In the genomic region with DNA sequence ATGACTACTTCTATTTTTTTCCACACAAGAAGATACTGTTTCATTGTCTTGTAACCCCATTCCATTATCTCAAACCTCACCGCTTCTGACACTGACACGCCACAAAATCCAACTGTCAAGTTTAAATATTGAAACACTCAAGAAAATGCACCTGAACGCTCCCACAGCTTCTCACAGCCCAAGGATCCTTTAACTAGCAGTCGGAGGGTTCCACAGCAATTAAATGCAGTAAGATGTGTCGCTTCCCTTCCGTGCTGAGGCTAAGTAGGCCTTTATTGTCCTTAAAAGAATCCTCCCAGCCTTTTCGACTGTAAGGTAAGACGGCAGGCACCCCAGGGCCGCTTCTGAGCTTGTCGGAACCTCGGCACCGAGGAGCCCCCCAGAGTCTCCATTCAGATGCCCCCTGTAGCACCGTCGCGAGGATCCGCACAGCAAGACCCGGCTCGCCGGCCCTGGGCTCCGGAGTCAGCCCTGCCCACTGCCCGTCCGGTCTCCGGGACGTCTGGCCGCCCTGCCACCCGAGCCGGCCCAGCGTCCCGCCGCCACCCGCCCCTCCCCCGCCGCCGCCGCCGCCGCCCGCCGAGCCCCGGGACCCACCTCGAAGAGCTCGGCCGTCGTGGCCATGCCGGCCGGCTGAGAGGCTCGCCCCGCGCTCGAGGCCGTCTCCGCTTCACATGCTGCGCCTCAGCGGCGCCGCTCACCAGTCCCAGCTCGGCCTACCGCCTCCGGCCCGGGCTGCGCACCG, we compare ENCODE assay signal across 8 mouse cellular contexts. TPM values are rescaled to one million over a fixed set of nuclear protein-coding genes. Genes with fewer than 3 reads are reported as not detected.
DNase-seq lines count a peak whose midpoint lies in the region; ATAC-seq and TF ChIP-seq lines count a peak whose summit lies in the region.

TSS of gene Ap5m1 (plus strand) at position 569 of the 745 bp plus-strand sequence.

- WGBS in lung, embryonic 14.5 days: under 1% methylated on average over 50 of the region's 62 CpGs
- under 1% methylated on average over 54 of the region's 62 CpGs for WGBS in midbrain, embryonic 13.5 days

- peak; percentile 47 for DNase-seq in lung, embryonic 14.5 days
- no peak for DNase-seq in lung, adult 18-20 months
- DNase-seq in R1 (ENCODE audit: low read depth, low spot score): peak; percentile 45
- peak in 1 of 2 experiments; percentile 53 for DNase-seq in heart, postnatal 14 days
- peak; percentile 15 to 17 for DNase-seq in left cerebral cortex, postnatal 14 days (ENCODE audit: low spot score in 2 of 2)
- peak; percentile 41 to 55 for DNase-seq in thymus, postnatal 10 days (ENCODE audit: low spot score in 2 of 2)

- no peaks in the 10 kb centered on the region for H3K9me3 ChIP-seq in lung, embryonic 14.5 days (ENCODE audit: low read depth, low read length)
- no peaks in the 10 kb centered on the region for H3K9me3 ChIP-seq in erythroblast, embryonic 14.5 days (ENCODE audit: control insufficient read depth, low read length)
- H3K9me3 ChIP-seq in midbrain, embryonic 13.5 days: no peaks in the 10 kb centered on the region

- peak within 1 kb of the TSS; percentile 99 for H3K27ac ChIP-seq in lung, embryonic 14.5 days (ENCODE audit: low read depth)
- H3K27ac ChIP-seq in midbrain, embryonic 13.5 days: peak within 1 kb of the TSS; percentile 99

- H3K4me1 ChIP-seq in lung, embryonic 14.5 days (ENCODE audit: insufficient read depth): peaks cover 11% of the 10 kb centered on the region
- peaks cover 43% of the 10 kb centered on the region for H3K4me1 ChIP-seq in erythroblast, embryonic 14.5 days (ENCODE audit: control insufficient read depth)
- H3K4me1 ChIP-seq in midbrain, embryonic 13.5 days (replicated peaks): peaks cover 27% of the 10 kb centered on the region

- no peak for TF ChIP-seq CTCF in lung, embryonic 14.5 days (IDR thresholded peaks at IDR 0.05; ENCODE audit: low read depth)

- H3K4me2 ChIP-seq in lung, embryonic 14.5 days: peak within 1 kb of the TSS; percentile 79
- H3K4me2 ChIP-seq in midbrain, embryonic 13.5 days (replicated peaks): peak within 1 kb of the TSS; percentile 75

- H3K27me3 ChIP-seq in lung, embryonic 14.5 days (ENCODE audit: insufficient read depth, low read length): no peaks in the 10 kb centered on the region
- no peaks in the 10 kb centered on the region for H3K27me3 ChIP-seq in erythroblast, embryonic 14.5 days (ENCODE audit: control insufficient read depth)
- no peaks in the 10 kb centered on the region for H3K27me3 ChIP-seq in midbrain, embryonic 13.5 days

- ATAC-seq in lung, embryonic 14.5 days (ENCODE audit: insufficient read depth): peak; percentile 67
- peak; percentile 81 for ATAC-seq in midbrain, embryonic 13.5 days

- no peaks in the 10 kb centered on the region for H3K36me3 ChIP-seq in lung, embryonic 14.5 days (ENCODE audit: insufficient read depth)
- peaks cover 2% of the 10 kb centered on the region; the same call in 1 of the 2 replicates for H3K36me3 ChIP-seq in erythroblast, embryonic 14.5 days (ENCODE audit: control insufficient read depth)
- no peaks in the 10 kb centered on the region for H3K36me3 ChIP-seq in midbrain, embryonic 13.5 days

- peak within 1 kb of the TSS; percentile 93 for H3K9ac ChIP-seq in lung, embryonic 14.5 days
- peak within 1 kb of the TSS; percentile 97 for H3K9ac ChIP-seq in midbrain, embryonic 13.5 days (replicated peaks)

- peak within 1 kb of the TSS; percentile 91 for H3K4me3 ChIP-seq in lung, embryonic 14.5 days (ENCODE audit: low read depth, low read length)
- peak within 1 kb of the TSS; percentile 96 for H3K4me3 ChIP-seq in erythroblast, embryonic 14.5 days (replicated peaks)
- peak within 1 kb of the TSS; percentile 92 for H3K4me3 ChIP-seq in midbrain, embryonic 13.5 days (replicated peaks)

- intact Hi-C loops in heart, postnatal 14 days (cut with DNase I): loop anchor here (5.0 to 10.0 kb wide), 3 partner anchors 33 to 621 kb away; partner anchors contain the start of genes Naa30 and Tmem260
- intact Hi-C loops in left cerebral cortex, postnatal 14 days (cut with DNase I): no loop called here

RNA-seq across cellular contexts. Expression of gene Ap5m1, which starts in this region (rescaled TPM):
- polyA plus RNA-seq in lung, embryonic 14.5 days (2014; fragmentation: Nextera tagmentation; extraction: Ambion mirVana): 21.7 and 26.0 TPM in 2 replicates
- 0.21 and 0.24 TPM in 2 replicates for polyA plus RNA-seq in erythroblast, embryonic 14.5 days (2012)
- total RNA-seq in heart, postnatal 14 days (2021): 10 to 100 TPM; 12.3 to 13.2 TPM
- 10 to 100 TPM; 18.7 to 19.1 TPM for total RNA-seq in left cerebral cortex, postnatal 14 days (2021)
- polyA plus RNA-seq in midbrain, embryonic 13.5 days (2015; fragmentation: Nextera tagmentation; extraction: Ambion mirVana): 25.8 and 27.4 TPM in 2 replicates

Comparison
In these comparisons a context has a peak if more than half of its experiments do, and no peak if none do; other contexts are left out.
1. RNA of gene Ap5m1 (polyA plus RNA-seq): 25.8 to 27.4 TPM in midbrain, embryonic 13.5 days and 21.7 to 26.0 TPM in lung, embryonic 14.5 days; 0.21 to 0.24 TPM in erythroblast, embryonic 14.5 days; every median in the first group is over 10 times any median in the second.
2. DNase-seq: peak in lung, embryonic 14.5 days (single experiment), R1 (single experiment), left cerebral cortex, postnatal 14 days (2 of 2) and thymus, postnatal 10 days (2 of 2); none in lung, adult 18-20 months (0 of 2).
3. Peak in every context shown above with its lines, with median percentiles within 50 percentile points of each other: H3K4me3 ChIP-seq.